Mouse (Mus musculus) hindbrain, embryonic 14.5 days (tissue): Measurements from ENCODE around the gene Map4k4. TPM values are rescaled to one million over a fixed set of nuclear protein-coding genes. Genes with fewer than 3 reads are reported as not detected.

ENCODE experiments used
- ATAC-seq: fragments of 200-750 bp; cut with Nextera tagmentation; 2 replicates; pipeline ENCODE4 v1.8.0; 2017; ENCODE audit warnings: moderate number of reproducible peaks, mild to moderate bottlenecking, moderate TSS enrichment, moderate library complexity; ENCODE audit not compliant: low FRiP score
- DNase-seq: peaks from one replicate; pipeline ENCODE4 v3.0.0-alpha.2; 2015; ENCODE audit warnings: low spot score
- H3K27ac ChIP-seq: fragments of 300-500 bp; sonication (generic); 2 replicates; pipeline ENCODE4 v1.5.1; 2014; ENCODE audit warnings: mild to moderate bottlenecking, moderate library complexity
- H3K27me3 ChIP-seq: fragments of 300-500 bp; sonication (generic); 2 replicates; pipeline ENCODE4 v1.6.1; 2014; ENCODE audit warnings: mild to moderate bottlenecking, low read length, mixed read lengths; ENCODE audit not compliant: control insufficient read depth, insufficient read depth
- H3K36me3 ChIP-seq: fragments of 300-500 bp; sonication (generic); replicated peaks from 2 replicates; pipeline ENCODE4 v1.6.1; 2014; ENCODE audit not compliant: control insufficient read depth, insufficient read depth
- H3K4me1 ChIP-seq: fragments of 300-500 bp; sonication (generic); replicated peaks from 2 replicates; pipeline ENCODE4 v1.6.1; 2014; ENCODE audit warnings: antibody characterized with exemption, low read length, mixed read lengths; ENCODE audit not compliant: control insufficient read depth, insufficient read depth
- H3K4me2 ChIP-seq: fragments of 300-500 bp; sonication (generic); replicated peaks from 2 replicates; pipeline ENCODE4 v1.6.1; 2014; ENCODE audit warnings: mild to moderate bottlenecking, moderate library complexity
- H3K4me3 ChIP-seq: fragments of 300-500 bp; sonication (generic); replicated peaks from 2 replicates; pipeline ENCODE4 v1.5.1; 2014; ENCODE audit warnings: mild to moderate bottlenecking, low read length
- H3K9ac ChIP-seq: fragments of 300-500 bp; sonication (generic); 2 replicates; pipeline ENCODE4 v1.6.1; 2014
- H3K9me3 ChIP-seq: fragments of 300-500 bp; sonication (generic); 2 replicates; pipeline ENCODE4 v1.6.1; 2016; ENCODE audit warnings: low read length; ENCODE audit not compliant: control insufficient read depth
- WGBS: fragments of 180-500 bp; shearing (Covaris S2); extraction: QIAGEN DNeasy Blood & Tissue Kit; methylation state at CpG from one replicate; pipeline ENCODE4 v1.1.7; 2014; 5-methylcytosine and 5-hydroxymethylcytosine counted together
- polyA plus RNA-seq: library from polyadenylated mRNA; unstranded; fragments of >200 nt; fragmentation: Nextera tagmentation; extraction: Ambion mirVana; gene quantifications from 2 replicates; pipeline ENCODE4 v1.2.1, GENCODE M21; 2014

Map4k4 gene
- polyA plus RNA-seq, 1 experiment from 2014 or later: 51.2 TPM

DNA sequence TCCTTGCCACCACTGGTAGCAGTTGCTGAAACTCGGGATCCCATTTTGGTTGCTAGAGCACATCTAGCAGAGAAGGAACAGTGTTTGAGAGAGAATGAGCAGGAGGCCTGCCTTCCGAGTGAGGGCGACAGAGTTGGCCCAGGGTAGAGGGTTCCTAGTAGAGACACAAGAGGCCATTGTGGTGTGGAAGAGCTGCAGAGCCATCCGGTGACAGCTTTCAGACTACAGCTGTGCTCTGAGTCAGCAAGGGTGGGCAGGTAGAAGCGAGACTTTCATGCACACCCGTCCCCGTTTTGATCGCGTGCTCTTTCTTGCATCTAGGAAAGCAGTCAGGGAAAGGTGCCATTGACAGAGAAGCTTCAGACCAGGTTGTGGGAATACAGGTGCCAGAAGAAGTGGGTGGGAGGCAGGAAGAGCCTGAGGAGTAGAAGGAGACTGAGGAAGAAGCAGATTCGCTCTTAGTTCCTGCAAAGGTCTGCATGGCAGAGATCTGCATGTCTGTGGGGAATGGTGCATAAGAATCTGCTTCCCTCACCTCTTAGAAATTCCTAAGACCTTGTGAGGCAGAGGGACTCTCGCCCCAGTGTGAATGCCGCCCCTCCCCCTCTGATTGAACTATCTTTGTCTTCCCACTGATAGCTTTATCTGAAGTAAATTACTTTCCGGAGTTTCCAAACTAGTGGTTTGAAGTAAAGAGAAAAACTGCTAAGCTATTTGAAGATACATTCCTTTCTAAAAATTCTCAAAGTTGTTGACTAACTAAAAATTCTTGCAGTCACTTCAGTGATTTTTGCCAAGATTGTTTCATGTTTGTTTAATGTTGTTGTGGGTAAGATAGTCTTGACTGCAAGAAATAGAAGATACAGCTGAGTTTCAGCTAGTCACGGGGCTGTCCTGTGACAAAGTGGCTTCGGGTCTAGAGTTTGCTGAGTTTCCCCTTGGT is 23.0 kb downstream of the Map4k4 start:
- H3K27me3 ChIP-seq: no peaks in the 10 kb centered on the region
- 0 out of 2 replicates have a peak overlapping the region, but pooled peaks have one; percentile 18 for H3K27ac ChIP-seq
- no peak for ATAC-seq
- no peak overlapping the region for H3K9ac ChIP-seq
- H3K4me2 ChIP-seq: no peak overlapping the region
- H3K36me3 ChIP-seq: peaks cover 15% of the 10 kb centered on the region
- WGBS: 27% methylated on average over 15 of the region's 15 CpGs
- H3K4me3 ChIP-seq: no peak overlapping the region
- H3K9me3 ChIP-seq: no peaks in the 10 kb centered on the region
- no peak for DNase-seq
- H3K4me1 ChIP-seq: peaks cover 48% of the 10 kb centered on the region

GRCm38 (mm10) chr1:39931055-39931454 is 30.3 kb downstream of the Map4k4 start:
- Histone ChIP-seq H3K4me2 (no peak overlapping the region), H3K36me3 (0 out of 2 replicates have a peak, but pooled peaks cover 9% of the 10 kb centered on the region), H3K4me1 (peaks cover 81% of the 10 kb centered on the region), H3K27me3 (no peaks in the 10 kb centered on the region), H3K27ac (no peak overlapping the region; the same call in 1 of the 2 replicates), H3K4me3 (no peak overlapping the region), H3K9ac (peak overlapping the region; percentile 13; the same call in 1 of the 2 replicates), H3K9me3 (no peaks in the 10 kb centered on the region)
- 59% methylated on average over 7 of the region's 7 CpGs for WGBS
- no peak for DNase-seq
- no peak for ATAC-seq

DNA sequence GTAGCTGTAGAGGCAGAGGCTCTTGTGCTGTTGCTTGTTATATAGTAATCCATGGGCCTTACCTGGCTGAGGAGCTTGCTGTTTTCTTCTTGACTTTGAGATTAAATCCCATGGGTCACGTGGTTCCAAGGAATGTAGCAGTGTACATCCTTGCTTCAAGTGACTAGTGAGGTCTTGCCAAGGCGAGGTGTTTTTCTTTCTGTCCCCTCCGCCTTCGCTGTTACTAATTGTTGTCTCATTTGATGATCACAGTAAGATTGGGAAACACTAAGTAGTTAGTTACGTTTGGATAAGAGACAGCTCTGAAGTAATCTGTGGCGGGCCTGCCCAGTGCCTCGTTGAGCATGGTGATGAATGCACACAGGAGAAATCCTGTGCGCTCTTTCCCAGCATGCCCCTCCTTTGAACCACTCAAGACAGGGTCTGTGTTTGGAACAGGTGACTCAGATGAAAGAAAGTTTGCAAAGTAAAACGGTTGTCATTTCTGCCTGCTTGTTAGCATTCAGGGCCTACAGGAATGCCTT is 31.6 kb downstream of the Map4k4 start:
- Histone ChIP-seq H3K27ac (no peak overlapping the region), H3K27me3 (no peaks in the 10 kb centered on the region), H3K4me2 (no peak overlapping the region), H3K9me3 (no peaks in the 10 kb centered on the region), H3K9ac (no peak overlapping the region), H3K4me1 (peaks cover 86% of the 10 kb centered on the region), H3K4me3 (no peak overlapping the region), H3K36me3 (0 out of 2 replicates have a peak, but pooled peaks cover 8% of the 10 kb centered on the region)
- 55% methylated on average over 9 of the region's 9 CpGs for WGBS
- ATAC-seq (no peak), DNase-seq (no peak)

- Histone ChIP-seq H3K4me2 (no peak overlapping the region), H3K4me3 (no peak overlapping the region), H3K27me3 (no peaks in the 10 kb centered on the region), H3K4me1 (peaks cover 92% of the 10 kb centered on the region), H3K27ac (no peak overlapping the region), H3K36me3 (0 out of 2 replicates have a peak, but pooled peaks cover 8% of the 10 kb centered on the region), H3K9ac (no peak overlapping the region), H3K9me3 (no peaks in the 10 kb centered on the region)
- ATAC-seq (no peak), DNase-seq (no peak)
- WGBS: 49% methylated on average over 10 of the region's 10 CpGs
These were observed 32.2 kb downstream of the Map4k4 start for GRCm38 (mm10) chr1:39932922-39933321.

GRCm38 (mm10) chr1:39934954-39935353 is 34.2 kb downstream of the Map4k4 start:
- Histone ChIP-seq H3K4me2 (no peak overlapping the region), H3K4me1 (peaks cover 92% of the 10 kb centered on the region), H3K27ac (no peak overlapping the region), H3K4me3 (no peak overlapping the region), H3K9me3 (no peaks in the 10 kb centered on the region), H3K36me3 (0 out of 2 replicates have a peak, but pooled peaks cover 8% of the 10 kb centered on the region), H3K27me3 (no peaks in the 10 kb centered on the region), H3K9ac (no peak overlapping the region)
- 27% methylated on average over 8 of the region's 8 CpGs for WGBS
- DNase-seq (no peak), ATAC-seq (no peak)

- H3K4me2 ChIP-seq: peak overlapping the region; percentile 44
- H3K4me1 ChIP-seq: peaks cover 92% of the 10 kb centered on the region
- H3K4me3 ChIP-seq: no peak overlapping the region; the same call in 1 of the 2 replicates
- H3K27ac ChIP-seq: no peak overlapping the region
- H3K9me3 ChIP-seq: no peaks in the 10 kb centered on the region
- no peak overlapping the region for H3K9ac ChIP-seq
- 0 out of 2 replicates have a peak, but pooled peaks cover 8% of the 10 kb centered on the region for H3K36me3 ChIP-seq
- no peak for DNase-seq
- ATAC-seq: no peak
- H3K27me3 ChIP-seq: no peaks in the 10 kb centered on the region
- WGBS: under 1% methylated on average over 10 of the region's 10 CpGs
These were observed 34.9 kb downstream of the Map4k4 start for GRCm38 (mm10) chr1:39935616-39936015.

GRCm38 (mm10) chr1:39936332-39936802 is 35.7 kb downstream of the Map4k4 start:
- peaks cover 92% of the 10 kb centered on the region for H3K4me1 ChIP-seq
- H3K27me3 ChIP-seq: no peaks in the 10 kb centered on the region
- no peaks in the 10 kb centered on the region for H3K9me3 ChIP-seq
- peak overlapping the region; percentile 52; the same call in 1 of the 2 replicates for H3K27ac ChIP-seq
- peak overlapping the region; percentile 44 for H3K4me2 ChIP-seq
- DNase-seq: peak; percentile 57
- 0 out of 2 replicates have a peak, but pooled peaks cover 4% of the 10 kb centered on the region for H3K36me3 ChIP-seq
- no peak for ATAC-seq
- peak overlapping the region; percentile 13; the same call in 1 of the 2 replicates for H3K4me3 ChIP-seq
- H3K9ac ChIP-seq: no peak overlapping the region
- WGBS: 3% methylated on average over 13 of the region's 13 CpGs

GRCm38 (mm10) chr1:39936934-39937333 is 36.2 kb downstream of the Map4k4 start:
- no peak for DNase-seq
- Histone ChIP-seq H3K4me3 (no peak overlapping the region), H3K4me2 (no peak overlapping the region), H3K9me3 (no peaks in the 10 kb centered on the region), H3K27me3 (no peaks in the 10 kb centered on the region), H3K4me1 (peaks cover 92% of the 10 kb centered on the region), H3K9ac (no peak overlapping the region), H3K36me3 (0 out of 2 replicates have a peak, but pooled peaks cover 3% of the 10 kb centered on the region), H3K27ac (no peak overlapping the region)
- 45% methylated on average over 2 of the region's 2 CpGs for WGBS
- ATAC-seq: no peak

DNA sequence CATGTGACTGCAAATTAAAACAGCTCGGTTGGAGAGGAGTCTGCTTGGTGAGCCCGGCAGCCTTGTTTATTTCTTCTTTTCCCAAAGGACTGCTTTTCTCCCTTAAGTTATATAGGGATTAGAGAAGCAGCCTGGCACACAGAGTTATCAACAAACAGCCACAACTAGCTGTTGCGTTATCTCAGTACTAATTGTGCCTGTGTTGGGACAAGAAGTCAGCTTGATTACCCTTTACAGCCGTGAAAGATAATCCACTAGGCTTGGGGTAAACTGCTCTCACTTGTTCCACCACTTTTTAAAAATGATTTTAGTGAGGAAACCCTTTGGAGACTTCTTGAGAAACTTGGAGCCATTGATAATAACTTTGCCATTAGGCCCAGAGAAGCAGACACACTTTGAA is 36.9 kb downstream of the Map4k4 start:
- Histone ChIP-seq H3K4me3 (no peak overlapping the region), H3K9ac (no peak overlapping the region), H3K4me2 (no peak overlapping the region), H3K36me3 (0 out of 2 replicates have a peak, but pooled peaks cover 3% of the 10 kb centered on the region), H3K27ac (no peak overlapping the region), H3K4me1 (peaks cover 93% of the 10 kb centered on the region), H3K27me3 (no peaks in the 10 kb centered on the region), H3K9me3 (no peaks in the 10 kb centered on the region)
- DNase-seq (no peak), ATAC-seq (no peak)
- 47% methylated on average over 4 of the region's 4 CpGs for WGBS
